Mouse (Mus musculus) G1E (cell line): ENCODE data around the gene Gm42517. TPM values are rescaled to one million over a fixed set of nuclear protein-coding genes. Genes with fewer than 3 reads are reported as not detected.

Source experiments
- ATAC-seq: 2 replicates; pipeline ENCODE4 v1.8.0; 2016; ENCODE audit warnings: mild to moderate bottlenecking; ENCODE audit not compliant: insufficient number of reproducible peaks, poor library complexity, low FRiP score, severe bottlenecking; ENCODE audit errors: extremely low read depth
- DNase-seq: peaks from one replicate; pipeline ENCODE4 v3.0.0; 2012; ENCODE audit warnings: low spot score
- H3K27me3 ChIP-seq: 2 replicates; pipeline ENCODE4 v1.6.1; 2012; ENCODE audit warnings: mild to moderate bottlenecking, low read length, inconsistent platforms; ENCODE audit not compliant: insufficient read depth
- H3K36me3 ChIP-seq: replicated peaks from 2 replicates; pipeline ENCODE3; 2012; ENCODE audit warnings: mild to moderate bottlenecking, inconsistent platforms
- H3K4me1 ChIP-seq: 2 replicates; pipeline ENCODE4 v1.6.1; 2012; ENCODE audit warnings: low read depth, low read length, inconsistent platforms, mixed read lengths; ENCODE audit not compliant: insufficient read depth
- H3K4me3 ChIP-seq: 2 replicates; pipeline ENCODE4 v1.5.1; 2012; ENCODE audit warnings: low read depth, mild to moderate bottlenecking, inconsistent platforms, low read length, moderate library complexity, mixed read lengths
- H3K9me3 ChIP-seq: replicated peaks from 2 replicates; pipeline ENCODE4 v1.6.1; 2012; ENCODE audit warnings: inconsistent platforms
- CTCF ChIP-seq: IDR thresholded peaks from 2 replicates; pipeline ENCODE4 v1.5.1; 2012; ENCODE audit warnings: low read depth, low read length, inconsistent platforms, mixed read lengths
- GATA1 ChIP-seq: IDR thresholded peaks from 2 replicates; pipeline ENCODE4 v1.6.1; 2012; ENCODE audit warnings: borderline replicate concordance, low read length, inconsistent platforms, mixed read lengths
- GATA2 ChIP-seq: IDR thresholded peaks from 2 replicates; pipeline ENCODE4 v1.6.1; 2012; ENCODE audit warnings: low read depth, low read length, inconsistent platforms, borderline replicate concordance
- POLR2AphosphoS5 ChIP-seq: IDR thresholded peaks from 2 replicates; pipeline ENCODE4 v1.6.1; 2012; ENCODE audit warnings: low read depth, low read length, inconsistent platforms; ENCODE audit not compliant: insufficient replicate concordance
- TAL1 ChIP-seq: conservative IDR thresholded peaks from 2 replicates; pipeline ENCODE4 v1.6.1; 2012; ENCODE audit warnings: low read depth, low read length, inconsistent platforms, mixed read lengths
- polyA plus RNA-seq: library from polyadenylated mRNA; stranded (reverse); fragments of >175 nt; gene quantifications from 2 replicates; pipeline ENCODE4 v1.2.3, GENCODE M21; 2012
- total RNA-seq, 2 experiments: library from RNA; stranded (forward) in 1 of 2; stranded (reverse) in 1 of 2; fragments of 200-1000 nt in 1 of 2; fragments of >200 nt in 1 of 2; fragmentation: Nextera tagmentation in 1 of 2; gene quantifications; 2 replicates each; pipeline ENCODE4 v1.2.3; 2014 to 2017

Gm42517 gene
- total and polyA plus RNA-seq, 3 experiments: not detected

DNA sequence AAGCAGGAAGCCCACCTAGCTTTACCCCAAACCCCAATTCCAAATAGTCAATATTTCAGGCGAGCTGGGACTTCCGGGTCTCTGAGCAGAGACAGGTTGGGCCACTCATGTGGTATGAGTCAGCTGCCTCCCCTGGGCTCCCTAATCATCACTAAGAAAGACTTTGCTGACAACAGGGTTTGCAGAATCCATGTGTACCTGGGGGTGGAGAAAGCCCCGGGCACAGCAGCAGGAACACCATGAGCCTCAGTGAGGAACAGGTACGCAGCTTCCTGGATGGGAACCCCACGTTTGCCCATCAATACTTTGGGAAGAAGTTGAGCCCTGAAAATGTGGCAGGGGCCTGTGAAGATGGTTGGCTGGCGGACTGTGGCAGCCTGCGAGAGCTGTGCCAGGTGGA lies 20.5 kb upstream of the Gm42517 start, which contains the start of gene Pde6b:
Pde6b (plus strand) TSS at position 191 of the 400 bp plus-strand sequence.
- no peak for ATAC-seq

DNA sequence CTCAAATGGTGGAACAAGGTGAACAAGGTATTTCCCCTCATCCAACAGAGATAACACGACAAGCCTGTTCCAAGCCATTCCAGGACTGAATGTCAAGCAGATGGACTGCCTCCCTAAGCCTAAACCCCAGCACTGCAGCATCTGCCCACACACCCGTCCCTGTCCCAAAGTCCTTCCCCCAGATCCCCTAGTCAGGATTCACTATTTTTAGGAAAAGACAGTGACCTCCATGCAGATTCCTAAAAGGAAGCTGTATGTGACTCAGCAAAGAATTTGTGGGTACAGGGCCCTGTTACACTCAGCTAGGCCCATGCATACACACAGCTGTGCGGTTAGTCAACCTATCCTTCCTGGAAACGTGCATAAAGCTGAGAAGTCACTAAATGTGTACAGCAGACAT lies 18.7 kb upstream of the Gm42517 start:
- peaks cover 41% of the 10 kb centered on the region for H3K27me3 ChIP-seq
- no peaks in the 10 kb centered on the region for H3K4me1 ChIP-seq
- no peaks in the 10 kb centered on the region for H3K36me3 ChIP-seq
- no peak overlapping the region for H3K4me3 ChIP-seq
- DNase-seq: no peak
- no peak for ATAC-seq
- H3K9me3 ChIP-seq: no peaks in the 10 kb centered on the region
- TF ChIP-seq TAL1 (no peak), POLR2AphosphoS5 (no peak), GATA2 (no peak), CTCF (no peak), GATA1 (no peak)

More for the DNA sequence above, 20.5 kb upstream of the Gm42517 start, which contains the start of gene Pde6b:
- no peaks in the 10 kb centered on the region for H3K9me3 ChIP-seq
- no peak within 1 kb of the TSS for H3K4me3 ChIP-seq
- H3K36me3 ChIP-seq: no peaks in the 10 kb centered on the region
- peaks cover 43% of the 10 kb centered on the region for H3K27me3 ChIP-seq
- H3K4me1 ChIP-seq: no peaks in the 10 kb centered on the region
- DNase-seq: no peak
- no peak for TF ChIP-seq CTCF
- no peak for TF ChIP-seq POLR2AphosphoS5
- TF ChIP-seq TAL1: no peak
- no peak for TF ChIP-seq GATA2
- TF ChIP-seq GATA1: no peak

DNA sequence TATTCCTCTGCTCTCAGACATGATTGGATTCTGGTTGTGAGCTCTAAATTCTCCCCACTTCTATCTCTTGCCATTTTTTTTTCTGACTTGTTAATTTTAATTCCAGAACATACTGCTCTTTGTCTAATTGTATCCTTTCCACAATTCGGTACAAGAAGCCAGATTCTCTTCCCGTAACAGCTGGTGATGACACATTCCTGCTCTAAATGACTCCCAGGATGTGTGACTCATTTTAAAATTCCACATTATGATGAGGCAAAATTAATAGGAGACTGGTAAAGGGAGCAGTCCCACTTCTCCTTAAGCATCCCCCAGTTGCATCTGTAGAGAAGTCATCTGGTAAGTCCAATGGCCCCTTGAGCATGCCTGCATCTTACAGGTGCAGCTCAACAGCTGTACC lies 17.9 kb upstream of the Gm42517 start:
- H3K9me3 ChIP-seq: no peaks in the 10 kb centered on the region
- H3K36me3 ChIP-seq: no peaks in the 10 kb centered on the region
- no peaks in the 10 kb centered on the region for H3K4me1 ChIP-seq
- ATAC-seq (no peak), DNase-seq (no peak)
- H3K4me3 ChIP-seq: no peak overlapping the region
- H3K27me3 ChIP-seq: peaks cover 42% of the 10 kb centered on the region
- TF ChIP-seq CTCF (no peak), GATA1 (no peak), GATA2 (no peak), POLR2AphosphoS5 (no peak), TAL1 (no peak)

- no peak overlapping the region for H3K4me3 ChIP-seq
- no peak for TF ChIP-seq TAL1
- TF ChIP-seq GATA1: no peak
- TF ChIP-seq GATA2: no peak
- no peak for TF ChIP-seq CTCF
- no peak for TF ChIP-seq POLR2AphosphoS5
- H3K9me3 ChIP-seq: no peaks in the 10 kb centered on the region
- H3K36me3 ChIP-seq: no peaks in the 10 kb centered on the region
- peaks cover 14% of the 10 kb centered on the region for H3K27me3 ChIP-seq
- H3K4me1 ChIP-seq: no peaks in the 10 kb centered on the region
- DNase-seq (no peak), ATAC-seq (no peak)
Observed at GRCm38 (mm10) chr5:108378346-108378745, 10.6 kb upstream of the Gm42517 start.

GRCm38 (mm10) chr5:108376059-108376458 lies 8.3 kb upstream of the Gm42517 start:
- no peak overlapping the region for H3K4me3 ChIP-seq
- no peak for DNase-seq
- TF ChIP-seq CTCF: no peak
- no peak for TF ChIP-seq GATA2
- no peak for TF ChIP-seq POLR2AphosphoS5
- no peak for TF ChIP-seq GATA1
- no peak for TF ChIP-seq TAL1

GRCm38 (mm10) chr5:108374079-108374478 lies 6.4 kb upstream of the Gm42517 start:
- H3K27me3 ChIP-seq: peaks cover 24% of the 10 kb centered on the region
- no peak overlapping the region for H3K4me3 ChIP-seq

More at GRCm38 (mm10) chr5:108376059-108376458, 8.3 kb upstream of the Gm42517 start:
- no peaks in the 10 kb centered on the region; the same call in 1 of the 2 replicates for H3K4me1 ChIP-seq
- no peaks in the 10 kb centered on the region for H3K9me3 ChIP-seq
- H3K27me3 ChIP-seq: peaks cover 16% of the 10 kb centered on the region
- no peaks in the 10 kb centered on the region for H3K36me3 ChIP-seq
- ATAC-seq: no peak

More at GRCm38 (mm10) chr5:108374079-108374478, 6.4 kb upstream of the Gm42517 start:
- H3K4me1 ChIP-seq: peaks cover 3% of the 10 kb centered on the region
- no peak for ATAC-seq
- H3K9me3 ChIP-seq: no peaks in the 10 kb centered on the region; the same call in 1 of the 2 replicates
- H3K36me3 ChIP-seq: no peaks in the 10 kb centered on the region
- no peak for TF ChIP-seq GATA1
- no peak for TF ChIP-seq GATA2
- TF ChIP-seq POLR2AphosphoS5: no peak
- no peak for TF ChIP-seq CTCF
- no peak for TF ChIP-seq TAL1
- DNase-seq: no peak
